Mouse (Mus musculus): Measurements from ENCODE around the gene Klk1b5.

Gene Klk1b5

GRCm38 (mm10) chr7:44254930-44255329 lies 39.2 kb downstream of the Klk1b5 start:
- no peak for DNase-seq

GRCm38 (mm10) chr7:44257278-44257677 lies 41.5 kb downstream of the Klk1b5 start, which contains the start of gene Acp4:
TSS of gene Acp4 (minus strand) at chr7:44257378.
- DNase-seq, result no peak

- DNase-seq, result no peak
Observed at GRCm38 (mm10) chr7:44260410-44260809, 44.7 kb downstream of the Klk1b5 start.

- DNase-seq, result no peak
Observed at GRCm38 (mm10) chr7:44261147-44261546, 45.4 kb downstream of the Klk1b5 start, which contains the start of gene Gm15517. TSS of gene Gm15517 (plus strand) at chr7:44261447.

GRCm38 (mm10) chr7:44262791-44263643 lies 47.3 kb downstream of the Klk1b5 start:
- peak; percentile 98 to 99 for DNase-seq

- DNase-seq, result no peak
Observed at GRCm38 (mm10) chr7:44268117-44268516, 52.4 kb downstream of the Klk1b5 start.

GRCm38 (mm10) chr7:44269397-44269796 lies 53.7 kb downstream of the Klk1b5 start:
- DNase-seq, result no peak

Measured in cerebellum, postnatal 10 days (tissue).